Mouse (Mus musculus) olfactory bulb, adult 2 months (tissue): ENCODE measurements around the gene Srgap2.

Experiments used
- CTCF ChIP-seq: fragments of 200-500 bp; IDR thresholded peaks from 2 replicates; pipeline ENCODE4 v1.5.1; 2012; ENCODE audit warnings: low read depth, mild to moderate bottlenecking, low read length, moderate library complexity; ENCODE audit not compliant: insufficient read depth
- POLR2A ChIP-seq: fragments of 200-500 bp; IDR thresholded peaks from 2 replicates; pipeline ENCODE4 v1.6.1; 2012; ENCODE audit warnings: mild to moderate bottlenecking, low read depth, low read length, moderate library complexity; ENCODE audit not compliant: insufficient read depth

- TF ChIP-seq POLR2A (no peak), CTCF (no peak)
Observed at GRCm38 (mm10) chr1:131419307-131419706, 107.8 kb downstream of the Srgap2 start.
